In the genomic region with DNA sequence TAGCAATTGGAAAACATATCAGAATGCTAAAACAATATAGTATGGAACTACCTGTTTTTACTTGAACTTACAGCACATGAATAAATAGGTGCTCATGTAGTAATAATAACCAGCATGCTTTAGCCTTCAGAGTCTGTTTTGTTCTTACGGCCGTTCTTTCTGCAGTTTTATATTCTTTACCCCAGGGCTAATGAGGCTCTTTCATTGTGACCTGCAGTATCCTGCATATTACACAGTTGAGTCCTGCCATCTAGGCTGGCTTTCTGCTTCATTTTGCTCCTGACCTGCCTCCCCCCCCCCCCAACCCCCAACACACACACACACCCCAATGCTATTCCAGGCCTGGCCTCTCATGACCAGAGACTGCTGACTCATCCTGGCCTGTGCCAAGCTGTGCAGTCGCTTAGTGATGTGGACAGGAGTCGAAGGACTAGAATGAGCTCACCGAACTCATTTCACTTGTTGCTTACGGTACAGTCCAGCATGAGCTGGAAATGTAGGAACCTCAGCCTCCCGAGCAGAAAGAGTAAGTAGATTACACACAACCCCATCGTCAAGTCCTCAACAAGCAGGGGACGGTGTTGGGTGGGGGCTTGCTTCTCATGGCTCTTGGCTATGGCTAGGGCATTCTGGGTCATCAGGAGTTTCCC, we compare ENCODE assay signal across 8 mouse cellular contexts.
DNase-seq lines count a peak whose midpoint lies in the region; ATAC-seq lines count a peak whose summit lies in the region.

No protein-coding gene starts in this region.

- ATAC-seq in kidney, embryonic 15.5 days (replicated peaks; ENCODE audit: low FRiP score), result peak; percentile 62
- no peak for ATAC-seq in neural tube, embryonic 15.5 days (ENCODE audit: low FRiP score)

- peak; percentile 28 to 37 for DNase-seq in right cerebral cortex, postnatal 10 days (ENCODE audit: low spot score in 2 of 2)
- DNase-seq in right cerebral cortex, postnatal 25 days, result no peak
- DNase-seq in cerebellum, postnatal 25 days, result peak; percentile 49 to 74
- peak; percentile 82 for DNase-seq in heart, embryonic 10.5 days (ENCODE audit: low spot score)
- DNase-seq in lung, postnatal 4 days, result peak; percentile 65 to 79
- DNase-seq in urinary bladder, postnatal 14 days (ENCODE audit: low spot score), result peak; percentile 86

- H3K36me3 ChIP-seq in heart, embryonic 10.5 days, result no peaks in the 10 kb centered on the region
- H3K36me3 ChIP-seq in kidney, embryonic 15.5 days, result no peaks in the 10 kb centered on the region
- no peaks in the 10 kb centered on the region for H3K36me3 ChIP-seq in neural tube, embryonic 15.5 days

- 54% methylated on average over 9 of the region's 9 CpGs for WGBS in heart, embryonic 10.5 days
- WGBS in kidney, embryonic 15.5 days, result 50% methylated on average over 9 of the region's 9 CpGs
- WGBS in neural tube, embryonic 15.5 days, result 81% methylated on average over 9 of the region's 9 CpGs

- H3K4me1 ChIP-seq in heart, embryonic 10.5 days, result peaks cover 19% of the 10 kb centered on the region
- H3K4me1 ChIP-seq in kidney, embryonic 15.5 days, result peaks cover 50% of the 10 kb centered on the region
- no peaks in the 10 kb centered on the region; the same call in 1 of the 2 replicates for H3K4me1 ChIP-seq in neural tube, embryonic 15.5 days

- H3K27me3 ChIP-seq in heart, embryonic 10.5 days (ENCODE audit: insufficient read depth, poor library complexity, severe bottlenecking), result no peaks in the 10 kb centered on the region
- no peaks in the 10 kb centered on the region for H3K27me3 ChIP-seq in kidney, embryonic 15.5 days
- no peaks in the 10 kb centered on the region for H3K27me3 ChIP-seq in neural tube, embryonic 15.5 days (replicated peaks)

- no peak overlapping the region for H3K9ac ChIP-seq in kidney, embryonic 15.5 days
- no peak overlapping the region for H3K9ac ChIP-seq in neural tube, embryonic 15.5 days (replicated peaks)

- H3K9me3 ChIP-seq in heart, embryonic 10.5 days, result no peaks in the 10 kb centered on the region
- H3K9me3 ChIP-seq in kidney, embryonic 15.5 days (replicated peaks), result no peaks in the 10 kb centered on the region
- no peaks in the 10 kb centered on the region for H3K9me3 ChIP-seq in neural tube, embryonic 15.5 days (replicated peaks)

- H3K27ac ChIP-seq in heart, embryonic 10.5 days, result peak overlapping the region; percentile 88
- H3K27ac ChIP-seq in kidney, embryonic 15.5 days, result peak overlapping the region; percentile 93
- H3K27ac ChIP-seq in neural tube, embryonic 15.5 days (replicated peaks), result no peak overlapping the region

- H3K4me3 ChIP-seq in heart, embryonic 10.5 days, result peak overlapping the region; percentile 27; the same call in 1 of the 2 replicates
- H3K4me3 ChIP-seq in kidney, embryonic 15.5 days (replicated peaks), result no peak overlapping the region
- H3K4me3 ChIP-seq in neural tube, embryonic 15.5 days (replicated peaks), result no peak overlapping the region

- H3K4me2 ChIP-seq in kidney, embryonic 15.5 days, result peak overlapping the region; percentile 45
- no peak overlapping the region for H3K4me2 ChIP-seq in neural tube, embryonic 15.5 days
